Mouse (Mus musculus): ENCODE measurements around the gene Hunk.

DNA sequence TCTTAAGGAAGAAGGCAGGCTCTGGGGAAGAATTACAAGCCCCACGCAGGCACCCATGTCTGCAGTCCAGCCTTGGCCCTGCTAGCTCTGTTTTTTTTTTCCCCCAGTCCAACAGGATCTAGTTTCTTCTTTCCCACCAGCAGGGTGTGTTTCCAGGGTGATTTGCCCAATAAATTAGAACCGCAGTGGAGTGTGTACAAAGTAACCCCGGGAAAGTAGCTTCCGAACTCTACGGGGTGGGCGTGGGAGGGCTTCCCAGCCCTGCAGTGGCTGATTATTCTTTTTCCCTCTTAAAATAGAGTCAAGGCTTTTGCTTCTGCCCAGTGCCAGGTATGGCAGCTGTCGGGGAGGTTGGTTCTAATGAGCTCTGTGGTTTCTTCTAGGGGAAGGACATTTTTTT is 35.3 kb downstream of the Hunk start:
- TF ChIP-seq CTCF (IDR thresholded peaks at IDR 0.05; ENCODE audit: extremely low read depth, insufficient read depth, low read length), result no peak
- TF ChIP-seq POLR2A (IDR thresholded peaks at IDR 0.05; ENCODE audit: extremely low read depth, insufficient read depth, low read length), result no peak

All from cortical plate, adult 2 months (tissue).